Mouse (Mus musculus) gonadal fat pad, adult 2 months (tissue): ENCODE results near the gene Zfp988. TPM values are rescaled to one million over a fixed set of nuclear protein-coding genes. Genes with fewer than 3 reads are reported as not detected.
"Not testable (repeated sequence)": the region's sequence is repeated elsewhere in the genome, so short reads cannot be mapped to it uniquely, and the experiment has no call there.

ENCODE experiments used
- DNase-seq: peaks from one replicate; pipeline ENCODE4 v3.0.0-alpha.2; 2012; ENCODE audit warnings: low read depth
- polyA plus RNA-seq: library from polyadenylated mRNA; depleted of rRNA; stranded (reverse); fragments of >200 nt; gene quantifications from 2 replicates; pipeline ENCODE4 v1.2.3, GENCODE M21; 2012; rRNA removed

The Zfp988 gene
- not detected in 2 replicates for polyA plus RNA-seq

DNA sequence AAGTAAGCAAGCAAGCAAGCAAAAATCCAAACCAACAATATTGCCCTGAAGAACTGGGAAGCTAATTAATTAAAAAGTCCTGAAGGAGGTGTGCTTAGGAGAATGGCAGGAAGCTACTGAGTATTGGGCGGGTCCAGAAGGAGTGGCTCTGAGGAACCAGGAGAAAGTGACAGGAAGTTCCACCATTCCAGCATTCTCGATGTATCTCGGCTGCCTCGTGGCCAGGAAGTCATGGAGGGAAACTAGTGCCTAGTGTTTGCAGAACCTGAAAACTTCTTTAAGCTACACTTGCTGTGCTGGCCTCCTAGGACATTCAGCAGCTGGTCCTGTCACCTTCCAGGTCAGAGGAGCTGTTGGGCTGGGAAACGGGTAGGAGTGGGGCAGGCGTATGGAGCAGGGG lies at the start of gene Zfp988:
TSS of gene Zfp988 (plus strand) at position 239 of the 400 bp plus-strand sequence.
- not testable (repeated sequence) for DNase-seq

DNA sequence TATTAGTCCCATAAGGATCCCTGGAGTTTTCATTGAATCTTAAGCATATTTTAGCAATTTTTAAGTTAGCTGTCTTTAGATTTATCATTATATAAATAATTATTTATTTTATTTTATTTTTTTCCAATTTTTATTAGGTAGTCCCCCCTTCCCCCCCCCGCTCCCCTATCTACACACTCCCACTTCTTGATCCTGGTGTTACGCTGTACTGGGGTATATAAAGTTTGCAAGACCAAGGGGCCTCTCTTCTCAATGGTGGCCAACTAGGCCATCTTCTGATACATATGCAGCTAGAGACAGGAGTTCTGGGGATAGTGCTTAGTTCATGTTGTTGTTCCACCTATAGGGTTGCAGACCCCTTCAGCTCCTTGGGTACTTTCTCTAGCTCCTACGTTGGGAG lies 42.8 kb upstream of the Zfp988 start:
- not testable (repeated sequence) for DNase-seq

DNA sequence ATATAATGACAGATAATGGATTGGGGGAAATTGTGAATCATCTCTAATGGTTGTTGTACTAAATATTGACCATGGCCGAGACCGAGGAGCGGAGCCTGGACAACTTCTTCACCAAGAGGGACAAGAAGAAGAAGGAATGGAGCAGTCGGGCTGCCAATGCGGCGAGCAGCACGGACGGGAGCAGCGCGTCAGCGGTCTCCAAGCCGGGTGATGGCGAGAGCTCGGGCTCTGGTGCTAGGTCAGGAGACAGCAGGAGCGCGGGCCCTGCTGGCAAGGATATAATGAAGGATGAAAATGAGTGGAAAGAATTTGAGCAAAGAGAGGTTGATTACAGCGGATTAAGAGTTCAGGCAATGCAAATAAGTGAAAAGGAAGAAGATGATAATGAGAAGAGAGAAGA lies 38.2 kb upstream of the Zfp988 start:
- DNase-seq, result not testable (repeated sequence)

DNA sequence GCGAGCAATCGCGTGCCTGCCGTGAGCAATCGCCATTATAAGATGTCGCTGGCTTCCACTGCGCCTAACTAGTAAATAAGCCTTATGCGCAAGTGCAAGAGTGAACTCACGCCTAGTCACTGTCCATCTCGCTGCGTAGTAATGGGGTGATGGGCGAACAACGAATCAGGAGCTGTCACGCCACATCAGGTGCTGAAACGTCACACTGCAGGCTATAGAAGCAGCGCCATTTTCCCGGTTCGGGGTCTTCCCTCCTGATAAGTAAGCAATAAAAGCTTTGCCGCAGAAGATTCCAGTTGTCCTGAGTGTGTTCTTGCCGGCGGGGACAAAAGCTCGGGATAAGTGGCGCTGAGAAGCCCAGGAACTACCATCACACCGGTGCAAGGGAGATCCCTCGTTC lies 36.7 kb upstream of the Zfp988 start:
- not testable (repeated sequence) for DNase-seq

DNA sequence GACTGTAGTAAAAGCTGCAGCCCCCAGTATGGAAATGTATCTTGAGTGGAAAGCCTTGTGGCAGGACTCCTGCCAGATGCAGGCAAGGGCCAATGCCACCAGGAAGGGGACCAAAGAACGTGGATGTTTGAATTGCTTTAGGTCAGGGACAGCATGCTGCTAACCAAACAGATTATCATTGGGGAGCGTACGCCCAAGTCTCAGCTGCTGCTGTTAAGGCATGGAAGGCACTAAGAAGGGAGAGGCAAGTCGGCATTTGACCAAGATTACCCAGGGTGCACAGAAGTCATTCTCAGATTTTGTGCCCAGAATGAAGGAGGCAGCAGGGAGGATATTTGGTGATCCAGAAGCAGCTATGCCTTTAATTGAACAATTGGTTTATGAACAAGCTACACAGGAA lies 35.4 kb upstream of the Zfp988 start:
- DNase-seq, result not testable (repeated sequence)

DNA sequence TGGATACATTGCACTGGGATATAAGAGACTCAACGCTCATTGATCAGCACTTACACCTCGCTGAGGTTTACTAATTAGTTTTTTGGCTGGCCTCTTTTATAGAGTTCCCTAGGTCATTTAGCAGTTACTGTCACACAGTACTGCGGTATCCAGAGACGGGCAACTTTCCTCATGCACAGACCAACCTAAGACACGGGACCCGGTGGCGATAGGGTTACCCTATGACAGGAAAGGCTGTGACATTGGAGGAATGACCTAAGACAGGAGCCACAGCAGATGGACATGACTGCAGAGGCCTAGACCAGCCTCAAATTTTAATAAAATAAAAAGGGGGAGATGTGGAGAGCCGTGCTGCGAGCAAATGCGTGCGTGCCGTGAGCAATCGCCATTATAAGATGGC lies 33.9 kb upstream of the Zfp988 start:
- DNase-seq, result not testable (repeated sequence)

DNA sequence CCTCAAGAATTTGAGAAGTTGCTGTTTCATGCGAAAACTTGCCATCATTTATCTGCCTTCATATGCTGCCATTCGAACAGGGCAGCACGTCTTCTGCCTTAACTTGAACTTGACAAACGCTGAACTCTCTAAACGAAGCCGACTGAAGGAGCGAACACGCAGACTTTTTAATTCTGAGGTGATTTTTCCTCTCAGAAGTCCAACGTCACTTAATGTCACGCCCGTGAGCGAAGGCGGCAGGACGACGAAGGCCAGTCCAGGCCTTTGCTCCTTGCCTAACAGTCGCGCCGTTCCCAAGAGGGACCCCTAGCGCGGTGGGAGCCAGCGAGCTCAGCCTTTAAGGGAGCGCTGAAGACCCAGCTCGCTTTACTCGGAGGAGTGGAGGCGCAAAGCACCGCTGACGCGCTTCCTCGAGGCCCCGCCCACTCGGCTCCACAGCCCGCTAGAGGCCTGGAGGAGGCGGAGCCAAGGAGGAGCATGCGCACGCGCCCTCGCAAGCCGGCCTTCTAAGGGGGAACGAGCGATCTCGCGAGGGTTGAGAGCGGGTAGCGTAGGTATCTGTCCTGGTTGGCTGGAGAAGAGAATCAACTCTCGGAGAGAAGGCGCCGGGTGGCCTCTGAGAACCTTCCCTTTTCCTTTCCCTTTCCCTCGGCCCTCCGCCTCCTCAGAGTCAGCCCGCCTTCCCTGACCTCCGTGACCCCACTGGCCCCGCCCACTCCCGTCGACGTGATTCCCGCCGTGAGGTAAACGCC lies 30.3 kb upstream of the Zfp988 start:
- not testable (repeated sequence) for DNase-seq

DNA sequence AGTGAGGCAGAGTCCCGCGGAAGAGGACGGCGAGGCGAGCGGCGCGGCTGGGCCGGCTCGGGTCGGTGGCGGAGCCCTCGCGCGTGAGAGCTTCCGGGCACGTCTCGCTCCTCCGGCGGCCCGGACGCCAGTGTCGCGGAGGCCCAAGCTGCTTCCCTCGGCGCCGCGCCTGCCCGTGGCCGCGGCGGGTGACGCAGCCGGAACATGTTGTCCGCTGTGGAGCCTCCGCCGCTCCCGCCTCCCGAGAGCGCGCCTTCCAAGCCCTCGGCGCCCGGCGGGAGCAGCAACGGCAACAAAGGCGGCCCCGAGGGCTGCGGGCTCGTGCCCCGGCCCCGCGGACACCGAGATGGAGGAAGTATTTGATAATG lies 29.7 kb upstream of the Zfp988 start:
- not testable (repeated sequence) for DNase-seq

DNA sequence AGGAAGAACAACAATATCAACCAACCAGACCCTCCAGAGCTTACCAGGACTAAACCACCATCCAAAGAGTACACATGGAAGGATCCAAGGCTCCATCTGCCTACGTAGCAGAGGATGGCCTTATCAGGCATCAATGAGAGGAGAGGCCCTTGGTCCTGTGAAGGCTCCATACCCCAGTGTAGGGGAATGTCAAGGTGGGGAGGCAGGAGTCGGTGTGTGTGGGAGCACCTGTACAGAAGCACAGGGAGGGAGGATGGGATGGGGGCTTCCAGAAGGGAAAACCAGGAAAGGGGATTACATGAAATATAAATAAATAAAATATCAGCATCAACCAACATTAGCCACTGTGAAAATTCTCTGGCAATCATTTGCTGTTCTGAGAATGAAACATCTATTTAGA lies 25.1 kb upstream of the Zfp988 start:
- DNase-seq, result not testable (repeated sequence)

DNA sequence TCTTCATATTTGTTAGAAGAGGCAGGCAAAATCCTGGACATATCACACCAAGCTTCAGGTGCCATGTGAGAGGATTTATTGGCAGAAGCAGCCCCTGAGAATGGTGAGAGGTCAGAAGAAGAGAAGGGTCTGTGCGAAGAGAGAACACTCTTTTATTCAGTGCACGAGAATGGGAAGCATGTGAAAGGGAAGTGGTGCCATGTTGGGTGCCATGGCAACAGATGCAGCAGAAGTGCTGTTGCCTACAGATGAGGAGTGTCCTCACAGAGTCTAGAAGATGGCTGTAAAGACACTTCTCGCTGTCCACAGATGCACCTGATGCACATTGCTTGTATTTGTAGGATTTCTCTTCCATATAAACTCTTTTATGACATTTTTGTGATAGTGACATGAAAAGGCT lies 6.9 kb upstream of the Zfp988 start:
- DNase-seq, result not testable (repeated sequence)

DNA sequence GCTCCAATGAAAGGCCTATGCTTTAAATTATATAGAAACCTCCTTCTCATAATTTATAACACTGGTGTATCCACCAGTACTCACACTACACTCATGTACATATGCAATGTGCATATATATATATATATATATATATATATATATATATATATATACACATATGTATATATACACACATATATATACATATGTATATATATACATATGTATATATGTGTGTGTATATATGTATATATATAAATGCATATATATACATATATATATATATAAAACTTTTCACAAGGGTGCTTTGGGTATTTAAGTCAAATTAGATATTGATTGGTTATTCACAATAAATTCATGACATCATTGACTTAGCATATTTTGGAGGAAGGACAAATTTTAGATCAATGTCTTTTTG lies 3.1 kb upstream of the Zfp988 start:
- DNase-seq, result not testable (repeated sequence)

DNA sequence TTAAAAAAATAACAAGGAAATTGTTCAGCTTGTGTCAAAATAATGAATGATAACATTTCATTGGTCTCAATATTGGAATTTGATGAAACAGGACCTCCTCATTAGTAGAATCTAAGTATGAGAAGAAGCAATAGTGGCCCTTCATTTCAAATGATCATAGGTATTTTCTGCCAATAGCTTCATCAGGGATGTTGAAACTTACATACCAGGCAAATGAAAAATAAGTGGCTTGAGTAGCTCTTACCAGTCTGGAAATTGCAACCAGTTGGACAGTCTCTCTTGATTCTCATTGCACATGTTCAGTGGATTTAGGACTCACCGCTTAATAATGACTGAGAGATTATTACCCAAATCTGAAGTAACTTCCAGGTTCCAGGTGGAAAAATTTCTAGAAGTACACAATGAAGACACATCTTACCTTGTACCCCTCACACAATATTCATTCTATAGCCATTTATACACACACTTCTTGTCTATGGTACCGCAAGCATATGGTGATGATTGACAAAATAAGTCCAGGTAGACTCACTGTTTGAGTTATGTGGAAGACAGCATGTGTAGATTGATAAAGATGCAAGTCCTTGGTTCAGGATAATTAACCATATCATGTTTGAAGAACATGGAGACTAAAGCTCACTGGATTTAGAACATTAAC lies 29.7 kb downstream of the Zfp988 start:
- not testable (repeated sequence) for DNase-seq

DNA sequence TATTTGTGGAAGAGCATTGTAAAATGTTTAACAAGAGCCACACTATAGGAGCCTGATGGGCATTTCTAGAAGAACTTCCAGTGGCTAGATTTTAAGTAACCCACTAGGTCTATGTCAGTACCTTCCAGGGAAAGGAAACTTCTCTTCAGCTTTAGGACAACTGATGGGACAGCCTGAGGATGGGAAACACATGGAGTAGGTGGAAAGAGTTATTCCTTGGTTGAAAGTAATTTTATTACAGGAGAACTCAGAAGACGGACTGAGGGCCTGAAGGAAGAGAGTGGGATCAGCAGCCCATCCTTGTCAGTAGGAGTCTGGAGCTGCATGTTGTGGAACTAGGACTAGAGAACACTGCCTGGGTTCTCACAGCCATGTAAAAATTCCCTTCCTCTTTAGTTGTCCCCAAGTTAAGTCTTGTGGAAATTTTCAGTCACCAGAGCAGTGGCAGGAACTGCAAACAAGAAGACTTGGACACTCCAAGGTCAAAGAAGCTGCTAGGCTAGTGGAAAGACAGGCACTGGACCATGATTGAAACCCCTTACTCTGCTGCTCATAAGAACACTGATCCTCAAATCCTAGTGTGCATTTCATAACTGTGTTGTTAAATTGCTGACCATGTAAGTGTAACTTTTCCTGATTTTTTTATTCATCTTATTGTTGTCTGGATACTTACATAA lies 30.4 kb downstream of the Zfp988 start:
- not testable (repeated sequence) for DNase-seq

DNA sequence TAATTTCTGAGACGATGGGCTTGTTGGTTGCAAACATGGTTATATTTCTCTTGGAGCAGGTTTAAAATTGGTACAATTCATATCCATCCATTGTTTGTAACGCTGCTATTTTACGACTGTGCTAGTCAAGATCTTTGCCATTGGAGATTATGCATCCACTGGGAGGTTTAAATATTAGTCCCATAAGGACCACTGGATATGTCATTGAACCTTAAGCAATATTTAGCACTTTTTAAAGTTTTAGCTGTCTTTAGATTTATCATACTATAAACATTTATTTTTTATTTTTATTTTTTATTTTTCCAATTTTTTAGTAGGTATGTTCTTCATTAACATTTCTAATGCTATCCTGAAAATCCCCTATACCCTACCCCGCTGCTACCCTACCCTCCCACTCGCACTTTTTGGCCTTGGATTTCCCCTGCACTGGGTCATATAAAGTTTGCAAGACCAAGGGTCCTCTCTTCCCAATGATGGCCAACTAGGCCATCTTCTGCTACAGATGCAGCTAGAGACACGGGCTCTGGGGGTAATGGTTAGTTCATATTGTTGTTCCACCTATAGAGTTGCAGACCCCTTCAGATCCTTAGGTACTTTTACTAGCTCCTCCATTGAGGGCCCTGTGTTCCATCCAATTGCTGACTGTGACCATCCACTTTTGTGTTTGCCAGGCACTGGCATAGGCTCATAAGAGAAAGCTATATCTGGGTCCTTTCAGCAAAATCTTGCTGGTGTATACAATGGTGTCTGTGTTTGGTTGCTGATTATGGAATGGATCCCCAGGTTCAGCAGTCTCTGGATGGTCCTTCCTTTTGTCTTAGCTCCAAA lies 31.1 kb downstream of the Zfp988 start:
- not testable (repeated sequence) for DNase-seq

DNA sequence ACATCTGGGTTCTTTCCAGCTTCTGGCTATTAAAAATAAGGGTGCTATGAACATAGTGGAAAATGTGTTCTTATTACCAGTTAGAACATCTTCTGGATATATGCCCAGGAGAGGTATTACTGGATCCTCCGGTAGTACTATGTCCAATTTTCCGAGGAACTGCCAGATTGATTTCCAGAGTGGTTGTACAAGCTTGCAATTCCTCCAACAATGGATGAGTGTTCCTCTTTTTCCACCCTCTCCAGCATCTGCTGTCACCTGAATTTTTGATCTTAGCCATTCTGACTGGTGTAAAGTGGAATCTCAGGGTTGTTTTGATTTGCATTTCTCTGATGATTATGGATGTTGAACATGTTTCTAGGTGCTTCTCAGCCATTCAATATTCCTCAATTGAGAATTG lies 32.0 kb downstream of the Zfp988 start:
- not testable (repeated sequence) for DNase-seq

DNA sequence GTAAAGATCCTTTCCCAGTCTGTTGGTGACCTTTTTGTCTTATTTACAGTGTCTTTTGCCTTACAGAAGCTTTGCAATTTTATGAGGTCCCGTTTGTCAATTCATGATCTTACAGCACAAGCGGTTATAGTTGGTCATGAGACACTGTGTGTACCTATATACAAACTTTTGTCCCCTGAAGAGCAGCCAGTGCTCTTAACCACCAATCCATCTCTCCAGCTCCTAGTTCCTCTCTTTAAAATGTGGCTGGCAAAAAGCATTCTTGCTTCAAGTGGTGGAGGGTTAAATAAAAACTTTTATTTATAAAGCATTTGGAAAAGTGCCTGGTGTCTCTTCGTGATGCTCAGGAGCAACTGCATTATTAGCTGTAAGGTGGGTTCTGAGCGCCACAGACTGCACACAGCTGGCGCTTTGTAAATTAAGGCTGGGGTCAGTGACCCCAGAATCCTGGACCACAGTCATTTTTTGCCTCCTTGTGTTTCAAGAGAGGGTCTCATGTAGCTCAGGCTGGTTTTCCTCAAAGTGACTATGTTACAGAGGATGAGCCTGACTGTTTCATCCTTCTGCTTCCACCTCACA lies 32.6 kb downstream of the Zfp988 start:
- DNase-seq, result no peak

DNA sequence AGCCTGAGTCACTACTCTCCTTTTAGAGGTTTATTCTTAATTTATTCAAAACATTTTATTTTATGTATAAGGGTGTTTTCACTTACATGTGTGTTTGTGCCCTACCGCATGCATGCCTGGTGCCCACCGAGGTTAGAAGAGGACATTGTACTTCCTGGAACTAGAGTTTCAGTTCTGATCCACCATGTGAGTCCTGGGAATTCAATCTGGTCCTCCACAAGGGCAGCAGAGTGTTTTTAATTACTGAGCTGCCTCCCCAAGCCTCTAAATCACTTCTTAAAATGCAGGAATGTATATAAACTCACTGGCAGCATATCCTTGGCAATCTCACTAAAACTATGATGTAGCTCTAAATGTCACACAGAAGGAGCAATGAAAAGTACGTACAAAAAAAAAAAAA lies 33.2 kb downstream of the Zfp988 start:
- not testable (repeated sequence) for DNase-seq

DNA sequence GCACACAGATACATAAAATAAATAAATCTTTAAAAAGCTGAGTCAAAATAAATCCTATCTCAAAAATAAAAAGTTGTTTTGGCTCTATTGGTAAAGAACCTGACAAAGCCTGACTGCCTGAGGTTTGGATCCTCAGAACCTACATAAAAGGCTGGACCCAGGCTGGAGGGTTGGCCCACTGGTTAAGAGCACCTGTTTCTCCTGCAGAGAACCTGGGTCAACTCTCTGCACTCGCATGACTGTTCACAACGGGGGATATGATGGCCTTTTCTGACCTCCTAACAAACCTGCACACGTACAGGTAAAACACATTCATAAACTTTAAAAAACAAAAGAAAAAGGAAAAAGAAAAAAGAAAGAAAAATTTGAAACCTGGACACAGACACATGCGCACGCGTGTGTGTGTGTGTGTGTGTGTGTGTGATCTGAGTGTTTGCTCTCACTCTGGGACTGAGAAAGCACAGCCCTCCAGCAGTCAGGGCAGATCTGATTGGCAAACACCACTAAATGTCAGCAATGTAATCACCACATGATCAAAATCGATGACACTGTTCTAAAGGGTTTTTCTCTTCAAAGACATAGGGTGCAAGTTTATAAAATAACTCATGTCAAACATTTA lies 34.2 kb downstream of the Zfp988 start:
- not testable (repeated sequence) for DNase-seq

DNA sequence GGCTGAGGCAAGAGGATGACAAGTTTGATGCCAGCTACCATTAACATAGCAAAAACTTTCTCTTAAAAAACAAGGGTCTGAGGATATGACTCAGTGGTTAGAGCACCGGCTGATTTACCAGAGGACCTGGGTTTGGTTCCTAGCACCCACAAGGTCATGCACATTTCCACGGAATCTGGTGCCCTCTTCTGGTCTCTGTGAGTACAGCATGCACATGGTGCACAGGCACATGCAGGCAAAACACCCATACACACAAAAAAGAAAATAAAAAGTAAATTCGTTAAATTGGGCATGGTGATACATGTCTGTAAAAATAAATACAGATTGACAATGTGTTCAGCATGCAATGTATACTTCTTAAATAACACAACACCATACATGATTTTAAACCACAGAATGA lies 34.8 kb downstream of the Zfp988 start:
- not testable (repeated sequence) for DNase-seq

DNA sequence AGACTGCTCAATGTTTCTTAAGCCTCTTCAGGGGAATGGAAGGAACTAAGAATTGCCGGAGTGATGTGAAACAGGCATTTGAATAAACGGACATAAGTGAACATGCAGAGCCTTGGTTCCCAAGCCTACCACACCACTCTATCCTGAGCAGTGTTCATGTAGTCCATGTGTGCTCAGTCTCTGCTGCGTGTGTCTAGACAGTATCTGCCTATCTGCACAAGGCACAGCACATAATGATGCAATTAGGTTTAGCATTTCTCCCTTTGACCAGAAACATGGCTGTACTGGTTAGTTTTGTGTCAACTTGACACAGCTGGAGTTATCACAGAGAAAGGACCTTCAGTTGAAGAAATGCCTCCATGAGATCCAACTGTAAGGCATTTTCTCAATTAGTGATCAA lies 35.4 kb downstream of the Zfp988 start:
- not testable (repeated sequence) for DNase-seq
